Mouse (Mus musculus) liver, adult 10 weeks (tissue): ENCODE measurements around the gene 4930548H24Rik. TPM values are rescaled to one million over a fixed set of nuclear protein-coding genes. Genes with fewer than 3 reads are reported as not detected.

ENCODE experiments used
- polyA plus RNA-seq: library from polyadenylated mRNA; stranded (reverse); fragments of 350-450 nt; fragmentation: Illumina TruSeq; extraction: RNeasy Lipid Tissue Mini Kit (QIAGEN cat#74804); gene quantifications from one replicate; pipeline ENCODE4 v1.2.3, GENCODE M21; 2014; ENCODE audit warnings: low read depth, low replicate concordance

4930548H24Rik gene
- not detected for polyA plus RNA-seq

GRCm38 (mm10) chr5:31485440-31485839 is at the start of gene 4930548H24Rik:
4930548H24Rik (plus strand) TSS chr5:31485740.

DNA sequence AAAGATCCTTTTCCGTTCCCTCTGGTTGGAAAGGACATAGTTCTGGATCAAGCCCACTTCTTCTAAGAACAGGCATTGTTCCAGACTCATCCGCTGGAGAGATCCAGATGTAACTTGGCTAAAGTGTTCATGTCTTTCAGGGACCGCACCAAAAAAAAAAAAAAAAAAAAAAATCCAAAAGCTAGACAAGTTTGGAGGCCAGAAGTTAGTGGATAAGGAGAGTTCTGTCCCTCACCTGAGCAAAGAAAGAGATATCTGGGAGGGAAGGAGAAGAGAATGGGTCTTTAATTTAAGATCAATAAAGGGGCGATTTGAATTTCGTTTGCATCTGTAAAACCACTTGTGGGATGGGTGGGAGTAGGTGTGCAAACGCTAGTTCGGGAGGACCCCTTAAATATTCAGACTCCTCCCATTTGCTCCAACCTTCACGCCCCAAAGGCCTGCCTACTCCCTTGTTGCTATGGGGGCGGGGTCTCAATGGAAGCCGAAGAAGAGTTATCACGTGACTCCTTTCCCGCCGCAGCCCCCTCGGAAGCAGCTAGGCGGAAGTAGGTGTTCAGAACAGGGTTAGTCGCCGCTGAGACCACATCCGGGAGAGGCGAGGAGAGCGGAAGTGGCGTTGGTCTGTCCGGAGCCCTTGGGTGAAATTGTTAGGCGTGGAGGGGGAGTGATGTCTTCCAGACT is 33.5 kb upstream of the 4930548H24Rik start, which contains the start of gene Zfp512:
Gene Zfp512 (plus strand): TSS at position 554 of the 684 bp plus-strand sequence.

GRCm38 (mm10) chr5:31494513-31495297 is 9.2 kb downstream of the 4930548H24Rik start, which contains the start of gene Gpn1:
Gpn1 (plus strand) TSS chr5:31494741.

DNA sequence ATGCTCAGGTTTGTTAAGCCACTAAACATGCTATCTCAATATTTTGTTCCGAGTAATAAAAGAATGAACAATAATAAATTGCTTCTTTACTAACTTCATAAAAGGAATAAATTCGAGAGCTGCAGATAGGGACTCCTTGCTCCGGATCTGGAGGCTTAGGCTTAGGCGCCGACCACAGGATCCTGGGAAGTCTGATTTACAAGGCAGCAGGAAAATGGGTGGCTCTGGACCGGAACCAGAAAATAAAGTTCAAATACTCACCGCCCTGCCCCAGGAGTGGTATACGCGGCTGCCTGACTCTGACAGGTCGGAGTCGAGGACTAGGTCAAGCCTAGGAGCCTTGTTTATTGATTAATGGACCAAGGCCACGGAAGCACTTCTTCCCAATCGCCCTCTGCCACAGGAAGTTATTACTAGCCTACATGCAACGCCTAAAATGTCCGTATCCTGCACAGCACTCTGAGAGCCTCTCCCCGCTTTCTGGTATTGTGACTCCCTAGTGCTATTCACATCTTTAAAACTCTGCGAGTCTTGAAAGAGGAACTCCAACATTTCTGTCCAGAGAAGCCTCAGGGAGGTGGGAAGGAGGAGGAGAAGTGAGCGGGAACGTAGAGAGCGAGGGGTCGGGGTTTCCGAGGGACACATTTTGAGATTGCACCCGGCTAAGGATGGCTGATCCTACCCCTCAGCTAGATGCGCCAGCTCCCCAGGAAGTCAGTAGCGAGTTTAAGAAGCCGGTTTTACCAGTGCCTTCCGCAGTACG is 41.0 kb downstream of the 4930548H24Rik start, which contains the start of gene Slc4a1ap:
Gene Slc4a1ap (plus strand): TSS at position 642 of the 763 bp plus-strand sequence.

GRCm38 (mm10) chr5:31527707-31528106 is 42.2 kb downstream of the 4930548H24Rik start, which contains the start of gene Supt7l:
Supt7l (minus strand) TSS chr5:31527807.

Other genes with a start within 250 kb of the 4930548H24Rik start
- gene Nrbp1, start 244.9 kb upstream of the 4930548H24Rik start, polyA plus RNA-seq = 45.4 TPM
- gene Gm9970, start 244.5 kb upstream of the 4930548H24Rik start, polyA plus RNA-seq = not detected
- 1.0 TPM for gene Krtcap3, start 234.0 kb upstream of the 4930548H24Rik start, polyA plus RNA-seq
- 6.5 TPM for gene Ift172, start 194.6 kb upstream of the 4930548H24Rik start, polyA plus RNA-seq
- gene Fndc4, start 189.7 kb upstream of the 4930548H24Rik start, polyA plus RNA-seq = 27.8 TPM
- 78.9 TPM for gene Gckr, start 188.3 kb upstream of the 4930548H24Rik start, polyA plus RNA-seq
- 8.1 TPM for gene Zfp512, start 33.3 kb upstream of the 4930548H24Rik start, polyA plus RNA-seq
- 8.7 TPM for gene Gpn1, start 9.0 kb downstream of the 4930548H24Rik start, polyA plus RNA-seq
- gene Slc4a1ap, start 41.3 kb downstream of the 4930548H24Rik start, polyA plus RNA-seq = 25.7 TPM
- 5.4 TPM for gene Supt7l, start 42.1 kb downstream of the 4930548H24Rik start, polyA plus RNA-seq
- gene Mrpl33, start 111.2 kb downstream of the 4930548H24Rik start, polyA plus RNA-seq = 51.9 TPM
- 12.9 TPM for gene Rbks, start 211.9 kb downstream of the 4930548H24Rik start, polyA plus RNA-seq
- gene Babam2, start 211.9 kb downstream of the 4930548H24Rik start, polyA plus RNA-seq = 52.8 TPM